Mouse (Mus musculus) retina, postnatal 7 days (tissue): Measurements from ENCODE around the gene Stt3a.

Experiments used
- DNase-seq: peaks from one replicate; pipeline ENCODE4 v3.0.0-alpha.2; 2012; ENCODE audit warnings: low read depth, low spot score

Stt3a gene

DNA sequence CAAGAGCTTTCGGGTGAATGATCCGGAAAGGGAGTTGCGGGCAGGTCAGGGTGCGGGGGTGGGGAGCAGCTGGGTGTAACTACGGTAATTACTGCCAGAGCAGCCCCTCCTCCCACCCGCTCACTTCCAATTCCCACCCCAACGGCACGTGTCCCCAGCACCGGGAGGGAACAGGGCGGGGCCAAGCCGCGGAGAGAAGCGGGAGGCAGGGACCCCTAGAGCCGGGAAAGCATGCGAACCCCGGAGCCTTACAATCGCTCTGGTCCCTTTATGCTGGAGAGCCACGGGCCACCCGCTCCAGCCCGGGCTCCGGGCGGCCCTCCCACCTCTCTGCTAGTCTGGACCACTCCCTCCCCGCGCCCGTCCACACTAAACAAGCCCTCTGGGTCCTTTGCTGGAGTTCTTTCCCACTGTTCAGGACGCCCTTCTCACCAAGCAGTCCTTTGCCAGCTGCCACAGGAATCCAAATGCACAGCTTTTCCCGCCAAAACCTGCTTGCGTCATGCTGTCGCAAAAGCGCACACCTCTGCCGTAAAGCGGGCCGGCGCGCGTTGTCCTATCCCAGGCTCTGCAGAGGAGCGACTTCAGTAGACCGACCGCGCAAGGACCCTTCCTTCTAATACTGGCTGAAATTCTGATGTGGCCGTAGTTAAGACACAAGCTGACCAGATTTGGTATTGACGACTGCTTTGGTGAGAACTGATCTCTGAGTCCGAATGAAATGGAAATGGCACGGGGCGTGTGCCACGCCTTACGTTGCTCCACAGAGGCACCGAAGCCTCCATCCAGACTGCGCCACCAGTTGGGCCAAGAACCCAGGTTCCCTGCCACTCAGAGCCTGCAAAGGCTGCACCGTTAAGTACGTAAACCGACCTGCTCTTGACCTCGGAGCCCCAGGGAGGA lies 41.1 kb downstream of the Stt3a start:
- peak; percentile 79 for DNase-seq

DNA sequence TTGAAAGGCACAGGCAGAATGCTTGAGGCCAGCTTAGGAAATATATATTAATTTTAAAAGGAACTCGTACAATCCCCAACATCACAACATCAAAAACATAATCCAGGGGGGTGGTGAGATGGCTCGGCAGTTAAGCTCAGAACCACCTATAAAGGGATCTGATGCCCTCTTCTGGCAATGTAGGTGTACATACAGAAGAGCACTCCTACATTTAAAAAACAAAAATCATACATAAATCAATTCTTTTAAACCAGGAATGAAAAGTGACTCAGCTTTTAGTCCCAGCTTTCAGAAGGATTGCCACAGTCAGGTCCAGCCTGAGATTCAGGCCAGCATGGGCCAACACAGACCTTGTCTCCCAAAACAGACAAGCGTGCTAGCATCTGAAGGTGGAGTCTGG lies 50.9 kb downstream of the Stt3a start:
- no peak for DNase-seq

DNA sequence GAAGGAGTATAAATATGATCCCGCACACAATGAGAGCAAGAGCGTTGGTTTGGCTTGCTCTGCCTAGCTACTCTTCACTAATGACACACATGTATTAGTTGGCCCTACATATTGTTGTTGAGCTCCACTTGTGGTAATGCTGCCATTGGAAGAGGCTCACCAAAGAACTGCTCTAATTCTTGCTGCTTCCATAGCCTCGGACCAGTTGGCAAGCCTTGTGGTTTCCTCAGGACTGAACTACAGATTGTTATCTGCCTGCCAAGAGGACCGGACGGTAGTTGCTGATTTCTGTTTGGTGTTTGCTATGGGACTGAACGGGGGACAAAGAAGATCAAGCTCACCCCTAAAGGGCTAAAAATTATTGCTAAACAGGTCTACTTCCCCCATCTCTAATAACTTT lies 60.2 kb downstream of the Stt3a start:
- DNase-seq: no peak

DNA sequence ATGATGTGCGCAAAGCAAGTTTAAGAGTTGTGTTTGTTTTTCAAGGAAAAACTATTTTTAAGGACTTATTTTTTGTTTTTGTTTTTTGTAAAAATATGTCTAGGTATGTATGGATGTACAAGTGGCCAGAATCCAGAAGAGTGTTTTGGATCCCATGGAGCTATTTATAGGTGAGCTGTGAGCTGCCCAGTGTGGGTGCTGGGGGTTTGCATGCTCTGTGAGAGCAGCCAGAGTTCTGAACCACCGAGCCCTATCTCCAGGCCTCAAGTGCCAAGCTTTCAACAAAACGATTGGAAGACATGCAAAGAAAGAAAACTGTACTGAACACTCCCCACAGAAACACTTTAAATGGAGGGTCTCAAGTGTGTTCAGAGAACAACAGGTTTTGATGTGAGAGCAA lies 61.6 kb downstream of the Stt3a start:
- DNase-seq: no peak

DNA sequence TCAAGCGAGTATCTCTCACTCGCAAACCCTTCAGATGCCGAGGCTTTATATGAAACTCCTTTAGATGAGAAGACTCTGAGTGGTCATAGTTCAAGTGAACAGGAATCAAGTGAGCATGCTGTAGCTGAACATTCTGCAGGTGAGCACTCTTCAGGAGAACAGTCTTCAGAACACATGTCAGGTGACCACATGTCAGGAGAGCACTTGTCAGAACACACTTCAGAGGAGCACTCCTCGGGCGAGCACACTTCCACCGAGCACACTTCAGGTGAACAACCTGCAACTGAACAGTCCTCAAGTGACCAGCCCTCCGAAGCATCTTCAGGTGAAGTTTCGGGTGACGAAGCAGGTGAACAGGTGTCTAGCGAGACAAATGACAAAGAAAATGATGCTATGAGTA lies 73.2 kb downstream of the Stt3a start:
- no peak for DNase-seq

DNA sequence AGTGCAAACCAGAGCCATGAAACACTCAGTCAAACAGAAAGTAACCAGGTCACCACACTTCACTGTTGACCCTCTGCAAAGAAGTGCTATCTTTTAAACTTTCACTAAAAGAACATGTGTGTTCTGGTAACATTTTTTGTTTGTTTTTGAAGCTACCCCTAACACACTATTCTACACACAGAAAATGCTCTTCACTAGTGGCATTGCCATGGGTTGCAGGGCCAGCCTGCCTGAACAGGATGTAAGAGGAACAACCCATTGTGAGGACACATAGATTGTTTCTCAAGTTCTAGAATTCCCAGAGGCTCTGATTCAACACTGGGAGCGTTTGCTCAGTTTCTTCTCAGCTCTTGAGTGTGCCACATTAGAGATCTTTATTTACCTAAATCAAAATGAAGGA lies 74.6 kb downstream of the Stt3a start, which contains the start of gene Acrv1:
Gene Acrv1, plus strand, starts transcription at position 301 of the 400 bp plus-strand sequence.
- DNase-seq: no peak

DNA sequence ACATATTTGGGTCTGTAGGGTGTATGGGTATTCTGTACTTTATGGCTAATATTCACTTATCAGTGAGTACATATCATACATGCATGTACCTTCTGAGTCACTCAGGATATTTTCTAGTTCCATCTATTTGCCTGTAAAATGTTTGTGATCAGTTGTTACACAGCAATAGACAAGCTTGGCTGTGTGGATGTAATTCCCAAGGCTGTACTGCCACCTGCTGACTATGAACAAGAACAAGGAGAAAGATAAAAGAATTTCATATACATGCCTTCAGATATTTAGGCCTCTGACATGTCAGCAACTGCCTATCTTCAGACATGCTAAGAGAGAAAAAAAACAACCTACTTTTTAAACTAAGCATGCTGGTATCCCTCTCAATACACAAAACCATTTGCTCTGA lies 80.2 kb downstream of the Stt3a start:
- DNase-seq: no peak

DNA sequence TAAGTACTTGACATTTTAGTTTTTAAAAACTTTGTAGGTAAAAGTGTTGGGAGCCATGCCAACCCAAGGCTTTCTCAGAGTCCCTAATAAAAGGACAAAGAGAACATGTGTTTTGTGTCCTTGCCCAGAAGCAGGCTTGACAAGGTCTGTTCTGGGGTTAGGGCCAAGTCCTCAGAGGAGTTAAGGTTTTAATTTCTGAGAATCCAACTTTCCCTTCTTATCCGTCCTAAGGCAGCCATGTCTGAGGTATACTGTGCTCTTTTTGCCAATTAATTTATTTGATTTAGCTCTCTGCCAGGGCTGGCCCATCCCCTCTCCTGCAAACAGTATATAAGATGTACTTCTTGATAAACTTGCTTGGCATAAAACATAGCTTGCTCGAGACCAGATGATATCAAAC lies 86.1 kb downstream of the Stt3a start:
- DNase-seq: no peak
